In genomic region chr4:69898831-69899230, GRCm38 (mm10) we compare ENCODE assay signal across 17 mouse cellular contexts.
"Had no signal": no experiment of that assay in that cellular context is flagged by ENCODE, and none has a peak within 500 bp of the region (broad histone marks: within the 10 kb centered on the region; RNA-seq: fewer than 3 reads in every experiment).

No protein-coding gene starts in this region.

- H3K4me1 ChIP-seq: lung, embryonic 15.5 days; megakaryocyte, embryonic 14.5 days; midbrain, embryonic 13.5 days; midbrain, embryonic 15.5 days; neural tube, embryonic 12.5 days; stomach, embryonic 15.5 days had no signal

- H3K9ac ChIP-seq: lung, embryonic 15.5 days; midbrain, embryonic 13.5 days; midbrain, embryonic 15.5 days; neural tube, embryonic 12.5 days; stomach, embryonic 15.5 days had no signal

- H3K9me3 ChIP-seq: lung, embryonic 15.5 days; midbrain, embryonic 13.5 days; midbrain, embryonic 15.5 days; neural tube, embryonic 12.5 days; stomach, embryonic 15.5 days had no signal

- ATAC-seq: lung, postnatal 0 days; midbrain, embryonic 13.5 days; midbrain, embryonic 15.5 days had no signal

- H3K27me3 ChIP-seq: lung, embryonic 15.5 days; megakaryocyte, embryonic 14.5 days; midbrain, embryonic 13.5 days; midbrain, embryonic 15.5 days; neural tube, embryonic 12.5 days; stomach, embryonic 15.5 days had no signal

- H3K4me3 ChIP-seq: lung, embryonic 15.5 days; megakaryocyte, embryonic 14.5 days; midbrain, embryonic 13.5 days; midbrain, embryonic 15.5 days; neural tube, embryonic 12.5 days; stomach, embryonic 15.5 days had no signal

- H3K27ac ChIP-seq: lung, embryonic 15.5 days; macrophage; midbrain, embryonic 13.5 days; midbrain, embryonic 15.5 days; neural tube, embryonic 12.5 days; stomach, embryonic 15.5 days; stomach, postnatal 0 days had no signal

- H3K4me2 ChIP-seq: lung, embryonic 15.5 days; midbrain, embryonic 11.5 days; midbrain, embryonic 13.5 days; midbrain, embryonic 15.5 days; neural tube, embryonic 12.5 days; stomach, embryonic 15.5 days had no signal

- DNase-seq: lung, adult 2 months; lung, postnatal 14 days; lung, postnatal 36 days; right cerebral cortex, postnatal 14 days; thymus, adult 2 months; thymus, postnatal 25 days; thymus, postnatal 4 days had no signal

- H3K36me3 ChIP-seq: lung, embryonic 15.5 days; midbrain, embryonic 13.5 days; midbrain, embryonic 15.5 days; neural tube, embryonic 12.5 days; stomach, embryonic 15.5 days had no signal
